Mouse (Mus musculus): ENCODE results near the gene Hdac1. TPM values are rescaled to one million over a fixed set of nuclear protein-coding genes. Genes with fewer than 3 reads are reported as not detected.

The Hdac1 gene
- polyA plus RNA-seq, 1 experiment from 2014 or later, result 207 TPM

DNA sequence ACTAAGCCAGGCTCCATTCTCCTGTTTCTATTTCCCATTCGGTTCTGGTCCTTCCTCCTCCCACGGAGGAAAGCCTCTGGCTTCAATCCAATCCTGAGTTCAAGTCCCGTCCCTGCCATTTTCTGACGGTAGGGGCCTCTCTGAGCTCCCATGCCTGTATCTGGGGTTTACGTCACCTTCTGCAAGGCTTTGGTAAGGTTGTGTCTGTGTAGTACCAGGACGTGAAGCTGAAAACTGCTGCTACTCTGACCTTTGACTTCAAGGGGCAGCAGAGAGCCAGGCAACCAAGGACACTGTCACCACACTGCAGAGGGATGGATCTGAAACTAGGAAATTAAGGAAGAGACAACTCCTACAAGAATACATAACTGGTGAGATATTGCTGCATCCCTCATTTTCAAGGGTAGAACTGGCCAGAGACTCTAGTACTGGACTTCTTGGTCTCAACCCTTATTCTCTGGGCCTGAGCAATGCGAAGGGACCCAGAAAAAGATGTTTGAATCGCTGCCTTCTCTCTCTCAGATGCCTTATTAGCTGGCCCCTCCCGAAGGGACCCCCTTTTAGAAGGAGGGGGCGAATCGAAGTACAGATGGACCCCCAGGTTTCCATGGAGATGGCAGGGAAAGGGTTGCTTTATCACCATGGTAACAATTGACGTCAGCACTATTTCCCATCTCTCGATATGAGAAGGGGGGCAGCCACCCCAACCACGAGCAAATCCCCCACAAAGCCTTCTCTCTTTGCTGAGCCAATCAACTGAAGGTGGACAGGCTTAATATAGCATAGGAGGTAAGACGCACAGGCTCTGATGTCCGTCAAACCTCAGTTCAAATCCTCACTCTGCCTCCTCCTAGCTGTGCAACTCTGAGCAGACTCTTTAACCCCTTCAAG lies 46.6 kb downstream of the Hdac1 start:
- Histone ChIP-seq H3K9me3 (replicated peaks) (no peaks in the 10 kb centered on the region), H3K9ac (no peak overlapping the region), H3K4me1 (peaks cover 38% of the 10 kb centered on the region), H3K27ac (replicated peaks) (peak overlapping the region; percentile 12; the same call in 1 of the 2 replicates), H3K4me3 (replicated peaks) (no peak overlapping the region), H3K36me3 (no peaks in the 10 kb centered on the region), H3K27me3 (peaks cover 16% of the 10 kb centered on the region), H3K4me2 (replicated peaks) (peak overlapping the region; percentile 10; the same call in 1 of the 2 replicates)
- ATAC-seq (ENCODE audit: insufficient number of reproducible peaks, low FRiP score, low TSS enrichment, low read depth), result no peak
- 24% methylated on average over 16 of the region's 16 CpGs for WGBS

DNA sequence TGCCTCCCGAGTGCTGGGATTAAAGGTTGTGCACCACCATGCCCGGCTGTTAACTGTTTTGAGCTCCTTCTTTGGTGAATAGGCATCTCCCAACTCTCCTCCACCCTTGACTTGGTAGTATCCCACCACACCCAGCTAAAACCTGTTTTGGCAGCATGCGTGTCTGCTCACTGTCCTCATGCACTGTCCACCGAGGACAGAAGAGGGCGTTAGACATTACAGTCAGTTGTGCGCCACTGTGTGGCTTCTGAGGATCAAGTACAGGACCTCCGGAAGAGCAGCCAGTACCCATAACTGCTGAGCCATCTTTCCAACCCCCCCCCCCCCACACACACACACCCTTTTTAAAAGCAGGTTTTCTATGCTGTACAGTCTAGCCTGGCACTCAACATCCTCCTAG lies 47.8 kb downstream of the Hdac1 start:
- no peaks in the 10 kb centered on the region for H3K9me3 ChIP-seq (replicated peaks)
- H3K4me2 ChIP-seq (replicated peaks), result no peak overlapping the region
- peaks cover 31% of the 10 kb centered on the region for H3K4me1 ChIP-seq
- no peak overlapping the region for H3K9ac ChIP-seq
- WGBS, result 70% methylated on average over 7 of the region's 7 CpGs
- ATAC-seq (ENCODE audit: insufficient number of reproducible peaks, low FRiP score, low TSS enrichment, low read depth), result no peak
- no peak overlapping the region for H3K27ac ChIP-seq (replicated peaks)
- peaks cover 22% of the 10 kb centered on the region for H3K27me3 ChIP-seq
- no peak overlapping the region for H3K4me3 ChIP-seq (replicated peaks)
- no peaks in the 10 kb centered on the region for H3K36me3 ChIP-seq

DNA sequence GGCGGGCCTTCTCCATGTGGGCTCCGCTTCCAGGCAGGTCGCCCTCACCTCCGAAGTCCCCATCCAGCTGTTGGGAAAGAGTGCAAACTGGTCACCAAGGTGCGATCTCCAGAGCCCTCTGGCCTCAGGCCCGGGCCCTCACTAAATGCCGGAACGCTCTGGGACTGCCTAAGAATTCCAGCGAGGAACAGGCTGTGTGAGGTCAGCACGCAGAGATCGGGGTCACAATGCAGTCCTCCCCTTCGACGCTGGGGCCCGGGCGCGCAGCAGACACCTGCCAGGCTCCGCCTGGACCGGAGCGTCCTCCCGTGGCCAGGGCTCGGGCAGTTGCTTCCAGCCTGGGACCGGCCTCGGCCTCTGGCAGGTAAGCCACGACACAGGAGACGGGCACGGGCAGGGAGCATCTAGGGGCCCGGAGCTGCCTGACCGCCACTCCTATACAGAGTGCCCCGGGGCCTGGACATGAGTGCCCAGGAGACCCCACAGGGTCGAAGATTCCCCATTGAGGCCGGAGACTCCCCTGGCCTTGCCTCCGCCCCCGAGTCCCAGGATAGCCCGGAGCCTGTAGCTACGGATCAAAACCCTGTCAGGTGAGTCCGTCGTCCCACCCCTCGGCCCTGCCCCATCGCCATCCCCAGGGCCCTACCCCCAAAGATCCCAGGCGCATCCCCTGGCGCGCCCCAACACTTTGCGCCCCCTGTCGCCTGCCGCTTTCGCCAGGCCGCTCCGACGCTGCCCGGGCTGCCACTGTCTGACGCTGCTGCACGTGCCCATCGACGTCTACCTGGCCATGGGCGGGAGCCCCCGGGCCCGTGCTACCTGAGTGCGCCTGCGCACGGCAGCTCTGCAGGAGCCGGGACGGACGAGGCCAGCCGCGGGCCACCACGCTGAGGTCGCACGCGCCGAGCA lies 51.3 kb downstream of the Hdac1 start, which contains the start of the genes Tssk3 and Fam229a:
Gene Tssk3, minus strand, starts transcription at position 51 of the 909 bp plus-strand sequence.
Gene Fam229a, plus strand, starts transcription at position 219 of the 909 bp plus-strand sequence.
- Histone ChIP-seq H3K4me3 (replicated peaks) (peak within 1 kb of the TSS; percentile 43), H3K4me1 (peaks cover 18% of the 10 kb centered on the region), H3K36me3 (peaks cover 25% of the 10 kb centered on the region), H3K27ac (replicated peaks) (no peak within 1 kb of the TSS), H3K9me3 (replicated peaks) (no peaks in the 10 kb centered on the region), H3K27me3 (peaks cover 22% of the 10 kb centered on the region), H3K9ac (peak within 1 kb of the TSS; percentile 39), H3K4me2 (replicated peaks) (peak within 1 kb of the TSS; percentile 82)
- WGBS, result 5% methylated on average over 70 of the region's 70 CpGs
- 0 out of 2 replicates have a peak, but pooled peaks have one; percentile 16 for ATAC-seq (ENCODE audit: insufficient number of reproducible peaks, low FRiP score, low TSS enrichment, low read depth)

DNA sequence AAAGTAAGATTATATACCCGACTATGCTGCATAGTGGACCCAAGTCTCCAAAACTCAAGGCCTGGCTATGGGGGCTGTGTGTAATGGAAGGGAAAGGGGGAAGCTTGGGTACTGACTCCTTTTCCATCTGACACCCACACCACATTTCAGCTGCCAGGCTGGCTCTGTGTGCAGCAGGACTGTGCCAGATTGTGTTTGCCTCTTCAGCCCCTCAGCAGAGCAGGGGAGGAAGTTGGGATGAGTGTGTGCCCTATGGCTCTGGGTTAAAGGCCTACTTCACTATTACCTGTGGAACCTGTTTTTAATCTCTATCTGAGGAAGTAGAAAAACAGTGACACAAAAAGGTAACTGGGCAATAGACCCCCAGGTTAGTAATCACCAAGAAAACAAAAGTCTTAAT lies 61.4 kb downstream of the Hdac1 start:
- H3K4me3 ChIP-seq (replicated peaks), result no peak overlapping the region

DNA sequence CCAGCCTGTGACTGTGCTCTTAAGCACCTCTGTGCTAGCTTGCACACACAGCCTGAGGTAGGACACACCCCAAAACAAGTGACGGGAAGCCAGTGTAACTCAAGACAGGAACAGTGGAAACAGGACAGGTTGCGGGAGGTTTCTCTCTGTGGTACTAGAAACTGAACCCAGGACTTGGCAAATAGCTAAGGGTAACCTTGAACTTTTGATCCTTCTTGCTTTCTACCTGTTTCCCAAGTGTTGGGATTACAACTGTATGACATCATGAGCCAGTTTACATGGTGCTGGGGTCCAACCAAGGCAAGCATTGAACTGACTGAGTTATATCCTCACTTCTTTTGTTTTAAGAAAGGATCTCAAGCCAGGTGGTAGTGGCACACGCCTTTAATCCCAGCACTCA lies 62.6 kb downstream of the Hdac1 start:
- ATAC-seq (ENCODE audit: insufficient number of reproducible peaks, low FRiP score, low TSS enrichment, low read depth), result no peak
- Histone ChIP-seq H3K4me3 (replicated peaks) (no peak overlapping the region), H3K4me2 (replicated peaks) (no peak overlapping the region), H3K27ac (replicated peaks) (no peak overlapping the region), H3K9me3 (replicated peaks) (no peaks in the 10 kb centered on the region), H3K9ac (no peak overlapping the region), H3K27me3 (no peaks in the 10 kb centered on the region), H3K4me1 (no peaks in the 10 kb centered on the region), H3K36me3 (peaks cover 86% of the 10 kb centered on the region)
- WGBS, result 85% methylated on average over 3 of the region's 3 CpGs

More for the DNA sequence above, 61.4 kb downstream of the Hdac1 start:
- Histone ChIP-seq H3K36me3 (peaks cover 87% of the 10 kb centered on the region), H3K4me1 (no peaks in the 10 kb centered on the region), H3K27me3 (no peaks in the 10 kb centered on the region), H3K4me2 (replicated peaks) (no peak overlapping the region), H3K27ac (replicated peaks) (no peak overlapping the region), H3K9ac (no peak overlapping the region), H3K9me3 (replicated peaks) (no peaks in the 10 kb centered on the region)
- ATAC-seq (ENCODE audit: insufficient number of reproducible peaks, low FRiP score, low TSS enrichment, low read depth), result no peak
- WGBS, result 84% methylated on average over 1 of the region's 1 CpGs

DNA sequence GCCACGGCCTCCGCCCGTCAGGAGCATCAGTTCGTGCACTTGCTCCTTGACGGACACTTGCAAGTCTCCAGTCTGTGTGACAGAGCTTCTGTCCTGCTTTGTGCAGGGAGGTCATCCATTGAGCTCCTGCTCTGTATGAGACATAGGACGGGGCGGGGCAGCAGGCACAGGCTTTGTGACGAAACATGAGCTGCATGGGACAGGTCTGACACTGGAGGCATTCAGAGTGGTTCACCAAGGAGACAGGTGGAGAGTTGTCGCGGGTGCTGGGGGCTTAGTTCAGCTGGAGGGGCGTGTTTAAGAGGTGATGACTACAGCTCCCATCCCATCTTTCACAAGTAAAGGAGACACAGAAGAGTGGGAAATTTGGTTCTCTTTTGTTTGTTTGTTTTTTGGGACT lies 66.5 kb downstream of the Hdac1 start:
- H3K27me3 ChIP-seq, result no peaks in the 10 kb centered on the region
- H3K4me3 ChIP-seq (replicated peaks), result no peak overlapping the region
- no peaks in the 10 kb centered on the region for H3K9me3 ChIP-seq (replicated peaks)
- no peak overlapping the region for H3K27ac ChIP-seq (replicated peaks)
- H3K9ac ChIP-seq, result no peak overlapping the region
- peaks cover 84% of the 10 kb centered on the region for H3K36me3 ChIP-seq
- no peak overlapping the region for H3K4me2 ChIP-seq (replicated peaks)
- no peak for ATAC-seq (ENCODE audit: insufficient number of reproducible peaks, low FRiP score, low TSS enrichment, low read depth)
- no peaks in the 10 kb centered on the region for H3K4me1 ChIP-seq
- WGBS, result 84% methylated on average over 11 of the region's 11 CpGs

Small RNAs within 50 kb of the gene (microRNA-seq; reads per million reads assigned to microRNA genes)
- not detected for gene Mir8119 (ENCODE audit: borderline number of aligned reads)

Other genes starting within 250 kb of the Hdac1 start
- 325 and 329 TPM in 2 replicates for gene Rbbp4, start 207.3 kb downstream of the Hdac1 start, polyA plus RNA-seq (2015; fragmentation: Nextera tagmentation; extraction: Ambion mirVana)
- gene Zbtb8os, start 207.0 kb downstream of the Hdac1 start, polyA plus RNA-seq (2015; fragmentation: Nextera tagmentation; extraction: Ambion mirVana), result 36.6 and 41.2 TPM in 2 replicates
- gene Zbtb8a, start 164.6 kb downstream of the Hdac1 start, polyA plus RNA-seq (2015; fragmentation: Nextera tagmentation; extraction: Ambion mirVana), result 12.8 and 14.1 TPM in 2 replicates
- 1.2 and 1.3 TPM in 2 replicates for gene Zbtb8b, start 101.9 kb downstream of the Hdac1 start, polyA plus RNA-seq (2015; fragmentation: Nextera tagmentation; extraction: Ambion mirVana)
- gene Bsdc1, start 81.1 kb downstream of the Hdac1 start, polyA plus RNA-seq (2015; fragmentation: Nextera tagmentation; extraction: Ambion mirVana), result 31.2 and 32.4 TPM in 2 replicates
- not detected in 2 replicates for gene Tssk3, start 51.7 kb downstream of the Hdac1 start, polyA plus RNA-seq (2015; fragmentation: Nextera tagmentation; extraction: Ambion mirVana)
- gene Fam229a, start 51.5 kb downstream of the Hdac1 start, polyA plus RNA-seq (2015; fragmentation: Nextera tagmentation; extraction: Ambion mirVana), result not detected in 2 replicates
- 610 and 641 TPM in 2 replicates for gene Marcksl1, start 29.1 kb downstream of the Hdac1 start, polyA plus RNA-seq (2015; fragmentation: Nextera tagmentation; extraction: Ambion mirVana)
- 5.5 and 6.8 TPM in 2 replicates for gene Lck, start 30.9 kb upstream of the Hdac1 start, polyA plus RNA-seq (2015; fragmentation: Nextera tagmentation; extraction: Ambion mirVana)
- 6.7 and 7.5 TPM in 2 replicates for gene Fam167b, start 35.8 kb upstream of the Hdac1 start, polyA plus RNA-seq (2015; fragmentation: Nextera tagmentation; extraction: Ambion mirVana)
- gene Eif3i, start 57.9 kb upstream of the Hdac1 start, polyA plus RNA-seq (2015; fragmentation: Nextera tagmentation; extraction: Ambion mirVana), result 270 and 284 TPM in 2 replicates
- gene Tmem234, start 58.0 kb upstream of the Hdac1 start, polyA plus RNA-seq (2015; fragmentation: Nextera tagmentation; extraction: Ambion mirVana), result 197 and 210 TPM in 2 replicates
- gene Dcdc2b, start 71.5 kb upstream of the Hdac1 start, polyA plus RNA-seq (2015; fragmentation: Nextera tagmentation; extraction: Ambion mirVana), result 3.4 and 3.7 TPM in 2 replicates
- gene Iqcc, start 76.4 kb upstream of the Hdac1 start, polyA plus RNA-seq (2015; fragmentation: Nextera tagmentation; extraction: Ambion mirVana), result 31.8 and 34.1 TPM in 2 replicates
- 63.3 and 66.7 TPM in 2 replicates for gene Ccdc28b, start 81.2 kb upstream of the Hdac1 start, polyA plus RNA-seq (2015; fragmentation: Nextera tagmentation; extraction: Ambion mirVana)
- gene Txlna, start 98.4 kb upstream of the Hdac1 start, polyA plus RNA-seq (2015; fragmentation: Nextera tagmentation; extraction: Ambion mirVana), result 88.0 and 91.4 TPM in 2 replicates
- 15.3 and 16.3 TPM in 2 replicates for gene Kpna6, start 130.1 kb upstream of the Hdac1 start, polyA plus RNA-seq (2015; fragmentation: Nextera tagmentation; extraction: Ambion mirVana)
- gene Tmem39b, start 154.1 kb upstream of the Hdac1 start, polyA plus RNA-seq (2015; fragmentation: Nextera tagmentation; extraction: Ambion mirVana), result 13.5 and 15.0 TPM in 2 replicates
- 98.8 and 99.1 TPM in 2 replicates for gene Khdrbs1, start 199.6 kb upstream of the Hdac1 start, polyA plus RNA-seq (2015; fragmentation: Nextera tagmentation; extraction: Ambion mirVana)

All from embryonic facial prominence, embryonic 15.5 days (tissue).